Mouse (Mus musculus) skeletal muscle tissue, adult 2 months (tissue): Measurements from ENCODE around the gene Rpl31.

Experiments
- DNase-seq: peaks from one replicate; pipeline ENCODE4 v3.0.0-alpha.2; 2012; ENCODE audit warnings: low read depth, low spot score

Rpl31 gene

GRCm38 (mm10) chr1:39367601-39368266, at the start of gene Rpl31:
Rpl31 (plus strand) TSS chr1:39367842.
- DNase-seq, result peak; percentile 93

- DNase-seq, result peak; percentile 58
These were observed 49.7 kb upstream of the Rpl31 start for GRCm38 (mm10) chr1:39317935-39318334.

GRCm38 (mm10) chr1:39318870-39319269, 48.8 kb upstream of the Rpl31 start:
- DNase-seq, result no peak

- peak; percentile 53 for DNase-seq
These were observed 45.7 kb upstream of the Rpl31 start for GRCm38 (mm10) chr1:39321954-39322353.

GRCm38 (mm10) chr1:39325228-39325627, 42.4 kb upstream of the Rpl31 start:
- DNase-seq, result no peak

GRCm38 (mm10) chr1:39327546-39327945, 40.1 kb upstream of the Rpl31 start:
- DNase-seq, result no peak

- DNase-seq, result no peak
These were observed 36.6 kb upstream of the Rpl31 start for GRCm38 (mm10) chr1:39330857-39331594.

- no peak for DNase-seq
These were observed 35.2 kb upstream of the Rpl31 start for GRCm38 (mm10) chr1:39332456-39332855.

- no peak for DNase-seq
These were observed 32.0 kb upstream of the Rpl31 start for GRCm38 (mm10) chr1:39335561-39336196.

- no peak for DNase-seq
These were observed 30.9 kb upstream of the Rpl31 start for GRCm38 (mm10) chr1:39336788-39337187.

- no peak for DNase-seq
These were observed 28.8 kb upstream of the Rpl31 start for GRCm38 (mm10) chr1:39338831-39339230.

- DNase-seq, result no peak
These were observed 28.2 kb upstream of the Rpl31 start for GRCm38 (mm10) chr1:39339455-39339854.

- no peak for DNase-seq
These were observed 27.5 kb upstream of the Rpl31 start for GRCm38 (mm10) chr1:39340156-39340555.

GRCm38 (mm10) chr1:39340647-39341046, 27.0 kb upstream of the Rpl31 start:
- DNase-seq, result peak; percentile 47

- DNase-seq, result no peak
These were observed 25.8 kb upstream of the Rpl31 start for GRCm38 (mm10) chr1:39341807-39342206.

GRCm38 (mm10) chr1:39343242-39343641, 24.4 kb upstream of the Rpl31 start:
- no peak for DNase-seq

GRCm38 (mm10) chr1:39344981-39345600, 22.6 kb upstream of the Rpl31 start:
- no peak for DNase-seq

- no peak for DNase-seq
These were observed 18.6 kb upstream of the Rpl31 start for GRCm38 (mm10) chr1:39349001-39349400.

- no peak for DNase-seq
These were observed 18.2 kb upstream of the Rpl31 start for GRCm38 (mm10) chr1:39349427-39349826.

GRCm38 (mm10) chr1:39361754-39362514, 5.7 kb upstream of the Rpl31 start:
- no peak for DNase-seq

GRCm38 (mm10) chr1:39362515-39362893, 5.1 kb upstream of the Rpl31 start:
- DNase-seq, result no peak

- DNase-seq, result no peak
These were observed 2.1 kb upstream of the Rpl31 start for GRCm38 (mm10) chr1:39365562-39365961.
